Mouse (Mus musculus) embryonic stem cell, embryonic (primary cell): ENCODE measurements around the gene Stk38.

Source experiments
- CTCF ChIA-PET, 4 experiments: fragments of 300-600 bp in 2 of 4; fragments of 350-600 bp in 2 of 4; sonication (Branson Sonifier 250); formaldehyde crosslinking; loops; one replicate each; lab custom pipeline; 2022; ENCODE audit warnings: inconsistent platforms in 2 of 4; lab: Charles Lee
- POLR2A ChIA-PET, 4 experiments: fragments of 300-600 bp in 2 of 4; fragments of 350-600 bp in 2 of 4; sonication (Branson Sonifier 250); formaldehyde crosslinking; loops; one replicate each; lab custom pipeline; 2022; ENCODE audit warnings: antibody characterized with exemption in 4 of 4, inconsistent platforms in 1 of 4; lab: Charles Lee

Stk38 gene

DNA sequence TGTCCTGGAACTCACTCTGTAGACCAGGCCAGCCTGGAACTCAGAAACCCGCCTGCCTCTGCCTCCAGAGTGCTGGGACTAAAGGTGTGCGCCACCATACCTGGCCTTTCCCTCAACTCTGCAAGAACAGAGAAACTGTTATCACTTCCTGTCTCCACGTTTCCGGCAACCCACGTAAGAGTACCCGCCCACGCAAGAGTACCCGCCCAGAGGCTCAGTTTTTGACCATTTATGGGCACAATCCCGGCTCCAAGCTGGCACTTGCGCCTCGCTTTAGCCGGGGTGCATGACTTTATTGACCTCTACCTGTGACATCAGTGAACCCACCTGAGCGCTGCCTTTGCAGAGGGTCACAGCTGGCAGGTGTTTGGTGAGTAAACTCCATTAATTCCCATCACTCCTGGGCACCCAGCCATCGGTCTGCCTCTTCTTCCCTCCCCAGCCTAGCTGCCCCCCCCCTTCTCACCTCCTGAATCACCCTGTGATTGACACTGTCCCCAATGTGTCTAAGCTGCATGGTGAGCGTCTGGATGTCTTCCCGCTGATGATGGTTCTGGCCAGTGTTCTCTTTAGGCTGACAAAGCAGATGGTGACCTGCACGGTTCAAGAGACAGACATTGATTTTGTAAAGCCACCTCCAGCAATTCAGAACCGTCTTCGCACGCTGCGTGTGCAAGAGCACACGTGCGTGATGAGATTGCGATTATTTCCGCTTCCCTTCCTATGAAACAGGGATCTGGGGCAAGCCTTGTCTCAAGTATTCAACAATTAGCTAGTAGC lies 66.8 kb downstream of the Stk38 start:
- ChIA-PET CTCF (interaction anchor here in 2 of 4 experiments (0.9 to 2.2 kb wide), 7 partner anchors 10 to 74 kb away, joined by 3 to 13 read pairs (median 3); no protein-coding TSS in a partner anchor), POLR2A (interaction anchor here in 3 of 4 experiments (0.6 to 4.9 kb wide), 31 partner anchors 10 to 496 kb away, joined by 3 to 38 read pairs (median 6); partner anchors contain the start of genes Kctd20 (in 3 of the 3), Srsf3 (in 2 of the 3) and Stk38 (in 1 of the 3))

DNA sequence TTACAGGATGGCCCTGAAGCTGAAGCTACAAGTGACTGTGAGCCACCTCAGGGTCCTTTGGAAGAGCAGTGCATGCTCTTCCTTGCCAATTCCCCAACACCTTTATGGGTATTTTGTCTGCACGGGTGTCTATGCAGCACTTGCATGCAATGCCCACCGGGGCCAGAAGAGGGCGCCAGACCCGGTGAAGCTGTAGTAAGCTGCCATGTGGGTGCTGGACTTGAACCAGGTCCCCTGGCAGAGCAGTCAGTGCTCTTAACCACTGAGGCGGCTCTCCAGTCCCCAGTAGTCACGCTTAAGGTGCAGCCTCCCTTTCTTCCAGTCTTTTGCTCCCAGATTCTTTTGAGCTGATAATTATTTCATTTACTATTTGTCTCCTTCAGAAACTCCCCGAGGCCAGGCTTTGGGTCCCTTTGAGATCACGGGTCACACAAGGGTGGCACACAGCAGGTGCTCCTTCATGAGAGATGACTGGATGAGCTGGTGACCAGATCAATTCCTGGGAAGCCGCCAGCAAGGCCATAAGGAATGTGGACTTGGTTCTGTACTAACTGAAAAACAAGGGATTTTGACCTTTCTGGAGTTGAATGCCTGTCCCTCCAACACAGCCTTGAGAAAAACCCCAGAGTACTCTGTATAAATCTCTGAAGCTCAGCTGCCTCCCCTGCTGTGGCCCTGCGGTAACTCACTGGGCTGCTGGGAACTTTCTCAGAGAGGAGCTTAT lies 71.0 kb downstream of the Stk38 start:
- POLR2A ChIA-PET: interaction anchor here in 2 of 4 experiments (0.6 to 2.5 kb wide), 13 partner anchors 9 to 192 kb away, joined by 3 to 17 read pairs (median 4); partner anchors contain the start of gene Srsf3 (in 2 of the 2)

DNA sequence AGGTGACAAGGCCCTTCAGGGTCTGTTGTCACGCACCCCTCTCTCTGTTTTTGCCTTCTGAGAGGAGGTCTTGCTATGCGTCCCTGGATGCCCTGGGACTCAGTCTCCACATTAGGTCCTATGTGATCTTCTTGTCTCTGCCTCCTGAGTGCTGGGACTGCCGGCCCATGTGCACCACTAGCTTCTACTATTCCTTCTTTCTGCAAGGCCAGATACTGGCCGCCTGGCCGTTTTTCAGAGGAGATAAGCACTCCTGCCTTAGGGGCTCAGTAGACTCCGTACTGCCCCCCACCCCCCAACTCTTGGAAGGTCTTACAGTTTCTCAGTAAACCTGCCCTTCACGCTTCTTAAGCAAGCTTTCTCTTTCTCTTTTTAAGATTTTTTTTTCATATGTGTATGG lies 71.7 kb downstream of the Stk38 start:
- POLR2A ChIA-PET: interaction anchor here in 2 of 4 experiments (0.6 to 2.5 kb wide), 10 partner anchors 9 to 692 kb away, joined by 3 to 17 read pairs (median 6); partner anchors contain the start of gene Srsf3 (in 2 of the 2)

More for the DNA sequence above, 71.0 kb downstream of the Stk38 start:
- CTCF ChIA-PET: interaction anchor here in 2 of 4 experiments (0.6 to 1.5 kb wide), 10 partner anchors 9 to 1435 kb away, joined by 3 to 5 read pairs (median 3); no protein-coding TSS in a partner anchor

DNA sequence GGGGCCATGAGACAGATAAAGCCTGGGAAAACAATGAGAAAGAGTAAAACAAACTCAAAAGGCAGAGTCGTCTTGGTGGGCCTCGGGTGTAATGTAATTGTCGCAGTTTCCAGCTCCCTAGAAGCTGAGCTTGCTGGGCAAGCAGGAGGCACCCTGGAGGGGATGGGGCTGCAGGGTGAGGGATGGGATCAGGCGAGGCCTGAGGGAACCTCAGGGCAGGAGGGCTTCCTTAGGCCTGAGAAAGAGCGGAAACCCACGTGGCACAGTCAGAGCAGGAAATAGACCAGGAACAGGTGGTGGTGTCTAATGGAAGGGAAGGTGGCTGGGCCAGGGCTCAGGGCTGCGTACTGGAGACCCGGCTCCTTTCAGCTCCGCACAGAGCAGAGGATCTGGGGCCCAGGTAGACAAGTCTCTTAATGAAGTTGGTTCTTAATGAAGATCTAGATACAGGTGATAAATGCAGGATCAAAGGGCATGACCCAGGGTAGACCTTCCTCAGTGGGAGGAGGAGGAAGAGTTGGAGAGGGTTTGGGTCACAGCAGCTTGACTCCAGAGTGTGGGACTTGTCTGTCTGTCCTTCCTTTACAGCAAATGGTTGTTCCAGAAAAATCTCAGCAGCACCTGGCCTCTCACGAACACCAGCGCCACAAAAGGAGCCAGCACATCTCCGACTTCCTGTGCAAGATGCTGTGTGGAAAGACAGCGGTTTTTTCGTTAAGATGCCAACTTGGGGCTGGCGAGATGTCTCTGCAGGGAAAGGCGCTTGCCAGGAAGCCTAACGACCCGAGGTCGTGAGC lies 73.5 kb downstream of the Stk38 start:
- ChIA-PET CTCF (interaction anchor here in 2 of 4 experiments (0.6 to 1.7 kb wide), 3 partner anchors 13 to 823 kb away, joined by 3 read pairs; no protein-coding TSS in a partner anchor), POLR2A (interaction anchor here in 2 of 4 experiments (0.5 to 2.4 kb wide), 4 partner anchors 35 to 317 kb away, joined by 3 to 6 read pairs (median 4); partner anchors contain the start of gene Srsf3 (in 1 of the 2))

More for the DNA sequence above, 71.7 kb downstream of the Stk38 start:
- CTCF ChIA-PET: interaction anchor here in 2 of 4 experiments (0.6 to 1.7 kb wide), 6 partner anchors 9 to 147 kb away, joined by 3 to 6 read pairs (median 3); no protein-coding TSS in a partner anchor

DNA sequence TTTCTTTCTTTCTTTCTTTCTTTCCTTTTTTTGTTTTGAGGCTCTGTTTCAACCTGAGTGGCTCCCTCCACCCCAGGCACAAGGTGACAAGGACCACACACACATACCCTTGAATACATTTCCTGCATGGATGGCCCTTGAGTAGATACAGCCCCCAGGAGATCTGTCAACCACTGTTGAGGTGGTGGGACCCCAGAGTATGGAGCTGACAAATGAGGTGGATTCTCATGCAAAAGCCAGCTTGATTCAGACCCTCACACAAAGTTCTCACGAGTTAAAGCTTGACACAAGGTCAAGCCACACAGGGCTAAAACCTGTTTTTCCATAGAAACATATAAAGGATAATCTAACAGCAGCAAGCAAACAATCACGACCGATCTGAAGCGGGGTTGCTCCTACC lies 75.5 kb downstream of the Stk38 start:
- ChIA-PET POLR2A (interaction anchor here in 3 of 4 experiments (0.5 to 7.1 kb wide), 38 partner anchors 9 to 1025 kb away, joined by 3 to 63 read pairs (median 4); partner anchors contain the start of genes Kctd20 (in 2 of the 3), Brpf3 (in 1 of the 3), Pxt1 (in 1 of the 3) and Srsf3 (in 1 of the 3)), CTCF (interaction anchor here (0.6 to 2.9 kb wide), 7 partner anchors 15 to 206 kb away, joined by 3 to 24 read pairs (median 5); partner anchors contain the start of gene Kctd20 (in 1 of the 4))

DNA sequence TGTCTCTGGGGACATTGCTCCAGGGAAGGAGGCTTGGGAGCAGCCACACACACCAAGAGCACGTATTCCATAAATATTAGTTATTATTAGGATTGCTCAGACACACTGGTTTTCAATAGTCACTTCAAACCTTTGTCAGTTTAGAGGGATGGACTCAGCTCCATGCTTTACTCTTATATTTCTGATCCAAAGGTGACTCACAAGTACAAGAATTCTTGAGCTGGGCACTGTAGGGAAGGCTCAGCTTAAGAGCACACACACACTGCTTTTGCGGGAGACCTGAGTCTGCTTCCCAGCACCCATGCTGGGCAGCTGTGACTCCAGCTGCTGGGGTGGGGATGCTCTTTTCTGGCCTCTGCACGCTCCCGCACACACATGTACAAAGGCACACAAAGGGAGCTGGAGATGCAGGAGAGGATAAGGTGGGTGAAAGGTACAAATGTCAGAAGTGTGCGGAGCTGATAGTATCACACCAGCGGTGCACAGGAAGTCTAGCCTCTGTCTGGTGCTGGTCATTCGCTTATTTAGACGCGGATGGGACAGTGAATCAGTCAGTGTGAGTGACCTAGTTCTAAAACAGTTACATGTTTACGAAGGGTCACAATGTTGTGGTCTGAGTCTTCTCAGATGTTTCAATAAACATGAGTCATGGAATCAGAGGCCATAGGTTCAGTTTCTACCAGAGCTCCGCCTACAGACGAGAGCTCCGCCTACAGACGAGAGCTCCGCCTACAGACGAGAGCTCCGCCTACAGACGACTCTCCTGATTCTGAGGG lies 76.2 kb downstream of the Stk38 start:
- CTCF ChIA-PET: interaction anchor here (0.5 to 3.0 kb wide), 19 partner anchors 10 to 394 kb away, joined by 3 to 24 read pairs (median 5); partner anchors contain the start of gene Kctd20 (in 1 of the 4)

DNA sequence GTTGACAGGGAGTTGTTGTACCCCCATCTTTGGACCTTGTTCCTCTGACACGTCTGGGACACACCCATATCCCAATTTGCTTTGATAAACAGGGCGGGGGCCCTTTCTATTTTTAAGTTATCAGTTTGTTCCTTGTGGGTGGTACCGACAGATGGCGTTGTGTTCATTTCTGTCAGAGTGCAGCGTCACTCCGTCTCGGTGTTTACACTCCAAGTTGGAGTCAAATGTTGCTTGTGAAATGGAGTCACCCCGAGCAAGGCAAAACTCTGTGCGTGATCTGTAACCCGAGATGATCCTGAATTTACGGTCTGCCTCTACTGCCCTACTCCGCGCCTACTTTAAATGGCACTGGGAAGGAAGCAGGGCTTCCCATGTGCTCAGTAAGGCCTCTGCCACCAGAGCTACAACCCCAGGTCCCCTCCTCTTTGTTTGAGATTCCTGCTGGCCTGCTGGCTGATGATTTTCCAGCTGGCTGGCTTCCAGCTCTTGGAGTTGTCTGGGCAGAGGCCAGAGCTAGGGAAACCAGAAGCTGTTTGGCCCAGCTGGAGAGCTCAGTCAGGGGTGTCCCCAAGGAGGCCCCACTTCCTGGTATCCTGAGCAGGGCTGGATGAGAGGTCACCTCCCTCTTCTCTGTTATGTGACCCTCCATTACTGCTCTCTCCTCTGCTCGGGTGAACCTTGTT lies 77.3 kb downstream of the Stk38 start:
- ChIA-PET POLR2A (interaction anchor here in 3 of 4 experiments (0.6 to 7.1 kb wide), 35 partner anchors 10 to 241 kb away, joined by 3 to 63 read pairs (median 4); partner anchors contain the start of genes Srsf3 (in 2 of the 3), 4930539E08Rik (in 1 of the 3), Kctd20 (in 1 of the 3) and Pxt1 (in 1 of the 3)), CTCF (interaction anchor here (0.6 to 3.0 kb wide), 27 partner anchors 9 to 972 kb away, joined by 3 to 24 read pairs (median 3); partner anchors contain the start of gene 4930539E08Rik (in 1 of the 4))

More for the DNA sequence above, 76.2 kb downstream of the Stk38 start:
- POLR2A ChIA-PET: interaction anchor here in 3 of 4 experiments (0.5 to 7.1 kb wide), 48 partner anchors 10 to 1024 kb away, joined by 3 to 63 read pairs (median 4); partner anchors contain the start of genes Kctd20 (in 2 of the 3), Stk38 (in 2 of the 3), Brpf3 (in 1 of the 3) and Pxt1 (in 1 of the 3)

DNA sequence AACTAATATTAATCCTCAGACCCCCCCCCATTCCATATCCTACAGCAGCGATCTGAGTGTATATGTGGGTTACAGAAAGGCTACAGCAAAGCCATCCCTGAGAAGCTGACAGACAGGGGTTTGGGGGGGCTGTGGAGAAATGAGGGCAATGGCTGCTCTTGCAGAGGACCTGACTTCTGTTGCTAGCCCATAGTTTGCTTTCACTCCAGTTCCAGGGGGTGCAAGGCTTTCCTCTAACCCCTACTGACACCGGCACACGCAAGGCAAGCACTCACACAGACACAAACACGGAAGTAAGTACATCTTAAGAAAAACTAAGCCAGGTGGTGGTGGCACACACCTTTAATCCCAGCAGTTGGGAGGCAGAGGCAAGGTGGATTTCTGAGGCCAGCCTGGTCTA lies 78.4 kb downstream of the Stk38 start:
- POLR2A ChIA-PET: interaction anchor here (0.6 to 7.1 kb wide), 13 partner anchors 12 to 233 kb away, joined by 3 to 63 read pairs (median 4); partner anchors contain the start of genes 4930539E08Rik (in 1 of the 4) and Pxt1 (in 1 of the 4)
- CTCF ChIA-PET: interaction anchor here (0.6 to 3.0 kb wide), 10 partner anchors 12 to 115 kb away, joined by 3 to 9 read pairs (median 4); no protein-coding TSS in a partner anchor

DNA sequence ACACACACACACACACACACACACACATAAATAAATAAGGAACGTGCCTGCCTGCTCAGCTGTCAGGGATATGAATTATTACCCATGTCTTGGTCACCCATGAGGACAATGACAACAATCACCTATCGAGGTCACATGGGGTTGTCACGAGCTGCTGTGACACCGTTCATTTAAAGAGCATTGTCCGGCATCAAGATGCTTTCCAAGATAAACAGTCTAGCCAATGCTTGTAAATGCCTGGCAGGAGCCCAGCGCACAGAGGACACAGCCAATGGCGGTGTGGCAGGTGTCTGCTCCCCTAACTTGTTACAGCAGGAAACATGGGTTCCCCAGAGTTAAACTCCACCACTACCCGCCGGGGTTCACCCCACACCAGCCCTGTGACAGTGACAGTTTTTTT lies 79.8 kb downstream of the Stk38 start:
- POLR2A ChIA-PET: interaction anchor here in 2 of 4 experiments (0.5 to 7.1 kb wide), 24 partner anchors 8 to 158 kb away, joined by 3 to 63 read pairs (median 5); partner anchors contain the start of genes Kctd20 (in 2 of the 2), Srsf3 (in 2 of the 2) and Stk38 (in 1 of the 2)
- CTCF ChIA-PET: interaction anchor here (0.6 to 4.0 kb wide), 29 partner anchors 9 to 511 kb away, joined by 3 to 39 read pairs (median 5); partner anchors contain the start of genes 4930539E08Rik (in 1 of the 4) and Stk38 (in 1 of the 4)

DNA sequence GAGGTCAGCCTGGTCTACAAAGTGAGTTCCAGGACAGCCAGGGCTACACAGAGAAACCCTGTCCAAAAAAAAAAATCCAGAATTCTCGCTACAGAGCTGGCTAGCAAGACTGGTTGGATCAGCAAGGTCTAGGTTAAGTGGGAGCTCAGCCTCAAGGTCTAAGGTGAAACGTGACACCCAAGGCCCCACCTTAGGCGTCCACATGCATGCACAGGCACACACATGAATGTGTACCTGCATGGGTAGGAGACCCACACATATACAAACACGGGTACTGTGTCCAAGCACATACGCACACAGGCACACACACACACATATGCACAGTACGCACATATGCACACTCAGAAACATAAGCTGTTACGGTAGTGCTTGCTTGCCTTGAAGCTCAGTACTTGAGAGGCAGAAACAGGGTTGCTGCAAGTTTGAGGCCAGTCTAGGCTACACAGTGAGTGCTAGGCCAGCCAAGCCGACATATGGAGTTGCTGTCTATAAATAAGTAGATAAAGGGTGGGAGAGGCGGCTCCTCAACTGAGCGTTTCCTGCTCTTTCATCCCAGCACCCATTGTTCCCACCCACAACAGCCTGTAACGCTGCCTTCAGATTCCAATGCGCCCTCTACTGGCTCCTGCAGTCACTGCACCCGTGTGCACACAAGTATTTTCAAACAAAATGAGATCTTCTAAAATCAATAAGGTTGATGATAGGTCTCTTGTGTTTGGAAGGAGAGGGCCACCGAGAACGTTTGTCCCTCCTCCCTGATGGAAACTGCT lies 80.7 kb downstream of the Stk38 start:
- ChIA-PET CTCF (interaction anchor here (0.5 to 4.0 kb wide), 60 partner anchors 8 to 1534 kb away, joined by 3 to 39 read pairs (median 4); partner anchors contain the start of genes 4930539E08Rik (in 3 of the 4), Clpsl2 (in 1 of the 4), Mapk14 (in 1 of the 4) and Stk38 (in 1 of the 4)), POLR2A (interaction anchor here (0.5 to 7.1 kb wide), 46 partner anchors 9 to 438 kb away, joined by 3 to 63 read pairs (median 4); partner anchors contain the start of genes Kctd20 (in 2 of the 4), Srsf3 (in 2 of the 4), 4930539E08Rik (in 1 of the 4) and Stk38 (in 1 of the 4))

DNA sequence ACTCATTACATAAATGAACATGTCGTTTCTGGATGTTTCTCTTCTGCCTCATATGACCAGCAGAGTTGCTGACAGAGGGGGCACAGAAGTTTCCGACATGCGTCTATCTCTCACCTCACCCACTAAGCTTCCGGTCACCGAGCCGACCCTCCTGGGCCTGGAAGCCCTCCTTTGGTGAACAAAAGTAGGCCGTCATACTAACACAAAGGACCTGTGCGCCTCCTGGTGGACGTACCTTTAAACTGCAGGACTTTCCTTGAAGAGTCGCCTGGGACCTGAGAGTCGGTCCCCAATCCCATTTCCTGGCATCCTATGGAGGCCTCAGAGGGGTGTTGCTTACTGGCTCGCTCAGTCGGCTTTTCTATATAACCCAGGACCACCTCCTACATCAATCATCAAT lies 81.4 kb downstream of the Stk38 start:
- CTCF ChIA-PET: interaction anchor here (0.5 to 4.0 kb wide), 48 partner anchors 9 to 735 kb away, joined by 3 to 39 read pairs (median 5); partner anchors contain the start of genes 4930539E08Rik (in 3 of the 4), Clpsl2 (in 1 of the 4), Mapk14 (in 1 of the 4) and Stk38 (in 1 of the 4)
- POLR2A ChIA-PET: interaction anchor here (0.6 to 7.1 kb wide), 35 partner anchors 11 to 438 kb away, joined by 3 to 63 read pairs (median 5); partner anchors contain the start of genes Kctd20 (in 2 of the 4), 4930539E08Rik (in 1 of the 4), Srsf3 (in 1 of the 4) and Stk38 (in 1 of the 4)

DNA sequence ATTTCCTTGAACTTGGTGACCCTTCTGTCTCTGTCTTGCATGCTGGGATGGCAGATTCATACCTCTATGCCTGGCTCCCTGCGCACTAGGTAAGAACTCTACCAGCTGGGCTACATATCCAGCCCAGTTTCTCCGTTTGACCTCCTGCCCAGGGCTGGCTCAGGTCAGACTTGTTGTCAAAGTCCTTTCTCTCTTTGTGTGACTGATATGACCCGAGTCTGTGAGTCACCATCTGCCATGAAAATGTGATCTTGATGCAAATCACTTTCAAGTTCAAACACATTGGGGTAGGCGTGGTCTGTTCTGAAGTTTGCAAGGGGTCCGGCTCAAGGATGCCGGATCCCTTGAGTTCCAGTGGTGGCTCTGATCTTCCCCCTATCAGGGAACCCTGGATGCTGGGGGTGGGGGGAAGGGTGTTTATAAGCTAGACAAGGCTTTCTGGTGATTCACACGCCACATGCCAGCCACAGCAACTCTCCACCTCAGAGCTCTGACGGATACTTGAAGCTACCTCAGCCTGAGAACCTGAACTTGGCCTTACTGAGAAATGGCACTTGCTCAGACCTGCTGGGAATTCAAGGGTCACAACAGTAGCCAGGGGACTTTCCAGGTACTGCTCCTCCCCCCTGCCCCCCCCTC lies 82.7 kb downstream of the Stk38 start:
- POLR2A ChIA-PET: interaction anchor here (0.6 to 4.8 kb wide), 15 partner anchors 13 to 1733 kb away, joined by 3 to 22 read pairs (median 4); no protein-coding TSS in a partner anchor
- CTCF ChIA-PET: interaction anchor here (0.6 to 4.0 kb wide), 18 partner anchors 10 to 149 kb away, joined by 3 to 39 read pairs (median 3); partner anchors contain the start of gene 4930539E08Rik (in 1 of the 4)

DNA sequence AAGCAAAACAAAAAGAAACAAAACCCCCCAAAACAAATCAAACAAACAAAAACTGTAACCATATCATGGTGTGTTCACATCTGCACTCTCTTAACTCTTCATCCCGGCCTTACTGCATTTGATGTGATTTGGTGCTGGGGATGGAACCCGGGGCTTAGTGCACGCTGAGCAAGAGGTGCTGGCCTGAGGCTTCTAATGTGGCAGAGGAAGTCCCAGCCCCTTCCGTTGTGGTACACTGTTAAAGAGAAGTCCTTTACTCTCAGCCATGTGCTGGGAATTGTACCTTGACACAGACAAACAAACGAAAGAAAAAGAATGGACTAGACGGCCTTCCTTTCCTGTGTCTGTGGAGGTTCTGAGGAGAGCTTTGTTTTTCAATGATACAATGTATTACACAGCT lies 85.7 kb downstream of the Stk38 start:
- ChIA-PET CTCF (interaction anchor here in 1 of 4 experiments (0.6 kb wide), 1 partner anchor 11 kb away, joined by 3 read pairs; no protein-coding TSS in a partner anchor), POLR2A (no interaction called here)
